Comparison of ENCODE assay signal across 9 mouse cellular contexts in the genomic region with DNA sequence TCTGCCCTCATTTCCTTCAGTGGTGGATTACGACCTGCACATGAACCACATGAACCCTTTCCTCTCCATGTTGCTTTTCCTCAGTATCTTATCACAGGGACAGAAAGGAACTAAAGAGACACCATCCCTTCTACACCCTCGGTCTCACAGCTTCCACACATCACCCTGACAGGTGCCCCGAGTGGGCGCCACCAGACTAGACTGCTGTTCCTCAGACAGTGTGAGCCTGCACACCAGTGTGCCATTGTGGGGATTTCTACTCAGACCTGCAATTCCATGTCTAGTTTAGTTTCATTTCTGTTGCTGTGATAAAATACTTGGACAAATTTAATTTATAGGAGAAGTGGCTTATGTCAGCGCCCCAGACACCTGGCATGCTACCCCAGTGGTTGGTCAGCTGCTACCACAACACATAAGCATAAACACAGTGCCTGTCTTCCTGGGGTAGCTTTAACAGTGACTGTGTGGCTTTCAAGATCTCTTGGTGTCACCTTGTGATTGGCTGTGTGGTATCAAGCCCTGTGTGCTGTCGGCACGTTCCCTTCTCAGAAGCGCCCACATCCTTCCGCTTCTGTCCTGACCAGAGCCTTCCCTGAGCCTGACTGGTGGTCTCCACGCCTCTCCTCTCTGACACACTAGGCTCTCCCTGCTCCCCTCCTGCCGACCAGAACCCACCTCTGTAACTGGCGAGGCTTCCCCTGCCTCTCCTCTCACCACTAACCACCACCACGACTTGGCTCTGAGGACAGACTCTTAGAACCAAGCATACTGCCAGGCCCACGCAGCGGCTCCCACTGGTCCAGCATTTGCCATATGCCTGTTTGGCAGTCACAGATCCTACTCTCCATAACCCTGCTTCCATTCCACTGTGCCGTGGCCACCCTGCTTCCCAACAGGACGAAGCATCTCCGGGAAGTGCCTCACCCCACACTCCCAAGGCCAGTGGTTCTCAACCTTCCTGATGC. TPM values are rescaled to one million over a fixed set of nuclear protein-coding genes. Genes with fewer than 3 reads are reported as not detected.
DNase-seq lines count a peak whose midpoint lies in the region; ATAC-seq and TF ChIP-seq lines count a peak whose summit lies in the region.
"Had no signal": no experiment of that assay in that cellular context is flagged by ENCODE, and none has a peak within 500 bp of the region (broad histone marks: within the 10 kb centered on the region; RNA-seq: fewer than 3 reads in every experiment).

No protein-coding gene starts in this region.

- no peaks in the 10 kb centered on the region for H3K27me3 ChIP-seq in kidney, adult 2 months (replicated peaks; ENCODE audit: control insufficient read depth, insufficient read depth, low read length)
- H3K27me3 ChIP-seq in spleen, adult 2 months (ENCODE audit: control insufficient read depth, insufficient read depth, low read length): no peaks in the 10 kb centered on the region
- no peaks in the 10 kb centered on the region for H3K27me3 ChIP-seq in hindbrain, embryonic 14.5 days (ENCODE audit: control insufficient read depth, insufficient read depth, low read length)
- H3K27me3 ChIP-seq: neural tube, embryonic 13.5 days had no signal

- H3K4me3 ChIP-seq in kidney, adult 2 months (ENCODE audit: insufficient read depth, low read depth, low read length): no peak overlapping the region
- no peak overlapping the region; the same call in 1 of the 2 replicates for H3K4me3 ChIP-seq in spleen, adult 2 months (ENCODE audit: extremely low read depth, insufficient read depth, insufficient read length)
- H3K4me3 ChIP-seq in hindbrain, embryonic 14.5 days (replicated peaks; ENCODE audit: low read length): no peak overlapping the region
- H3K4me3 ChIP-seq: neural tube, embryonic 13.5 days had no signal

- TF ChIP-seq POLR2A in kidney, adult 2 months (IDR thresholded peaks at IDR 0.05; ENCODE audit: low read depth, low read length): no peak
- TF ChIP-seq POLR2A in spleen, adult 2 months (IDR thresholded peaks at IDR 0.05; ENCODE audit: low read depth, low read length): no peak

- H3K27ac ChIP-seq in kidney, adult 2 months (ENCODE audit: insufficient read depth, low read depth, low read length): no peak overlapping the region
- peak overlapping the region; percentile 87 for H3K27ac ChIP-seq in spleen, adult 2 months (ENCODE audit: insufficient read depth, low read length)
- no peak overlapping the region for H3K27ac ChIP-seq in hindbrain, embryonic 14.5 days
- H3K27ac ChIP-seq: neural tube, embryonic 13.5 days had no signal

- no peak overlapping the region for H3K4me2 ChIP-seq in hindbrain, embryonic 14.5 days (replicated peaks)
- H3K4me2 ChIP-seq: neural tube, embryonic 13.5 days had no signal

- peak; percentile 5 for DNase-seq in kidney, adult 2 months
- no peak for DNase-seq in kidney, postnatal 25 days
- DNase-seq in T-cell, adult 2 months (ENCODE audit: low spot score): peak; percentile 82
- peak; percentile 47 for DNase-seq in left cerebral cortex, postnatal 4 days
- DNase-seq in spleen, adult 2 months (ENCODE audit: low read depth in 1 of 2, low spot score in 2 of 2): peak; percentile 50 to 62
- DNase-seq in hindbrain, embryonic 14.5 days (ENCODE audit: low spot score): no peak
- DNase-seq in c-Kit-positive CD71-positive TER-119-positive erythroid progenitor cells, embryonic 14.5 days (ENCODE audit: low spot score): no peak
- no peak for DNase-seq in ovary, adult 18-20 months (ENCODE audit: low spot score)

- no peak for ATAC-seq in hindbrain, embryonic 14.5 days (ENCODE audit: low FRiP score)

- 79% methylated on average over 18 of the region's 18 CpGs for WGBS in kidney, adult 2 months
- 21% methylated on average over 18 of the region's 18 CpGs for WGBS in spleen, adult 2 months
- 92% methylated on average over 18 of the region's 18 CpGs for WGBS in hindbrain, embryonic 14.5 days

- intact Hi-C loops in left cerebral cortex, postnatal 4 days (cut with DNase I): loop anchor here (10.0 kb wide), 1 partner anchor 233 kb away; a partner anchor contains a TSS

- no peaks in the 10 kb centered on the region for H3K36me3 ChIP-seq in kidney, adult 2 months (ENCODE audit: control insufficient read depth, insufficient read depth, low read length)
- peaks cover 2% of the 10 kb centered on the region; the same call in 1 of the 2 replicates for H3K36me3 ChIP-seq in spleen, adult 2 months (ENCODE audit: control insufficient read depth, insufficient read depth, low read length)
- peaks cover 43% of the 10 kb centered on the region for H3K36me3 ChIP-seq in hindbrain, embryonic 14.5 days (replicated peaks; ENCODE audit: control insufficient read depth, insufficient read depth)

- H3K4me1 ChIP-seq in kidney, adult 2 months (ENCODE audit: control insufficient read depth, insufficient read depth, low read length): no peaks in the 10 kb centered on the region
- peaks cover 29% of the 10 kb centered on the region; the same call in 1 of the 2 replicates for H3K4me1 ChIP-seq in spleen, adult 2 months (ENCODE audit: control insufficient read depth, insufficient read depth, insufficient read length)
- H3K4me1 ChIP-seq in hindbrain, embryonic 14.5 days (replicated peaks; ENCODE audit: control insufficient read depth, insufficient read depth, low read length): no peaks in the 10 kb centered on the region
- H3K4me1 ChIP-seq: neural tube, embryonic 13.5 days had no signal

- TF ChIP-seq CTCF in kidney, adult 2 months (conservative IDR thresholded peaks at IDR 0.05; ENCODE audit: insufficient read depth, insufficient read length, low read depth, low read length): no peak
- no peak for TF ChIP-seq CTCF in spleen, adult 2 months (IDR thresholded peaks at IDR 0.05; ENCODE audit: extremely low read depth, insufficient read depth, insufficient read length, insufficient replicate concordance)

- no peaks in the 10 kb centered on the region for H3K9me3 ChIP-seq in hindbrain, embryonic 14.5 days (ENCODE audit: control insufficient read depth, low read length)
- H3K9me3 ChIP-seq: neural tube, embryonic 13.5 days had no signal

- no peak overlapping the region for H3K9ac ChIP-seq in hindbrain, embryonic 14.5 days
- H3K9ac ChIP-seq: neural tube, embryonic 13.5 days had no signal

RNA-seq across cellular contexts. Expression of a gene that starts 27.2 kb away (rescaled TPM):
- 4.4 and 7.3 TPM in 2 replicates for polyA plus RNA-seq in kidney, adult 2 months (2012; rRNA removed)
- total RNA-seq in left cerebral cortex, postnatal 4 days (2021): 100 to 1,000 TPM; 131 to 140 TPM
- polyA plus RNA-seq in spleen, adult 2 months (2012; rRNA removed): 52.9 and 69.7 TPM in 2 replicates
- 197 and 225 TPM in 2 replicates for polyA plus RNA-seq in hindbrain, embryonic 14.5 days (2014; fragmentation: Nextera tagmentation; extraction: Ambion mirVana)

Comparison
In these comparisons a context has a peak if more than half of its experiments do, and no peak if none do; other contexts are left out.
1. DNase-seq: peak in kidney, adult 2 months (single experiment), T-cell, adult 2 months (single experiment), left cerebral cortex, postnatal 4 days (single experiment) and spleen, adult 2 months (2 of 2); none in kidney, postnatal 25 days (0 of 2), hindbrain, embryonic 14.5 days (single experiment), c-Kit-positive CD71-positive TER-119-positive erythroid progenitor cells, embryonic 14.5 days (single experiment) and ovary, adult 18-20 months (single experiment).